Mouse (Mus musculus) mature B cell (primary cell): Measurements from ENCODE around the gene Ptpn11.
"Not testable (repeated sequence)": the region's sequence is repeated elsewhere in the genome, so short reads cannot be mapped to it uniquely, and the experiment has no call there.

Experiments
- in situ Hi-C: fragments of 300-500 bp; cut with MboI; formaldehyde crosslinking; loops from 2 replicates; pipeline ENCODE4 v1.14.3; 2019

Ptpn11 gene

DNA sequence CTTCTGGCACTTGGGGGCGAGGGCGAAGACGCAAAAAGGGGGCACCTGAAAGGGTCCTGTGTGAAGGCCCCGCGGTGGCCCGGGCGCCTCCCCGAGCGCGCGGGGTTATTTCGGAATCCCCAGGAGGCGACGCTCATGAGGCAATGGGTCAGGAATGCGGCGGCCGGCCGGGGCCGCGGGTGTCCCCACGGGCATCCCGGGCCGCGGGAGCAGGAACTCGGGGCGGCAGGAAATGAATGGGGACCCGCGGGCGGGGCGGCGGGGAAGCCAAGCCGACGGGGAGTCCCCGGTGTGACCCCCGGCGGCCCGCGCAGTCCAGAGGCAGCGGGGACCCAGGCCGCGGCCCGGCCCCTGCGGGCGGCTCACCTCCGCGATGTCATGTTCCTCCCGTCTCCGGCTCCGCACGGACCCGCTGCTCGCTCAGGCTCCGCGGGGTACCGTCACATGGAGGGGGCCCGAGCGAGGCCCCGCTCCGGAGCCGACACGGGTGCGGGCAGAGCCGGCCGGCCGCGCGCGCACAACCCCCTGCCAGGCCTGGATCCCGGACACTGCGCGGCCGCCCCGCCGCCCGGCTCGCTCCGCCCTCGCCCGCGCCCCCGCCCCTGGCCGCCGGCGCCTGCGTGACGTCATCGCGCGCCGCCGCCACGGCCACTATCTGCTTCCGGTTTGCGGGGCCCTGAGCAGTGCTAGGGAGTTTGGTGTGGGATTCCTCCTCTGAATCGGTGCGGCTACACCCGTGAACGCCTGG lies at the start of gene Ptpn11:
Gene Ptpn11 (minus strand): TSS at position 562 of the 748 bp plus-strand sequence.
- in situ Hi-C loops: no loop called here

DNA sequence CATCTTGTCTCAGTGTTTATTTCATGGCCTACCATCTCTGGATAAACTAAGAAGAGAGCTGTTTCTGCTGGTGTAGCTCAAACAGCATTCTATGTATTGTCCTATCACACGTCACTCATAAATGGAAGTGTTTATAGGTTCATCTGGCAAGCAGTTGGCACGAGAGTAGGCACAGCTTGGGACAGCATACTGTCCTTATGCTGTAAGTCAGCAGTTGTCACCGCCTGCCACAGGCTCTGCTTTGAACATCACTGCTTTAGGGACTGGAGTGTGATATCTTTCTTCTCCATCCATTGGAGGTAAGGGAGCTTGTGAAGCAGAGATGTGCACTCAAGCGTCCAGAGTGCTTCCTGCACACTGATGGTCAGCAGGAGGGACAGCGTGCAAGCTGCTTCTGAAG lies 48.6 kb upstream of the Ptpn11 start:
- in situ Hi-C loops: no loop called here

DNA sequence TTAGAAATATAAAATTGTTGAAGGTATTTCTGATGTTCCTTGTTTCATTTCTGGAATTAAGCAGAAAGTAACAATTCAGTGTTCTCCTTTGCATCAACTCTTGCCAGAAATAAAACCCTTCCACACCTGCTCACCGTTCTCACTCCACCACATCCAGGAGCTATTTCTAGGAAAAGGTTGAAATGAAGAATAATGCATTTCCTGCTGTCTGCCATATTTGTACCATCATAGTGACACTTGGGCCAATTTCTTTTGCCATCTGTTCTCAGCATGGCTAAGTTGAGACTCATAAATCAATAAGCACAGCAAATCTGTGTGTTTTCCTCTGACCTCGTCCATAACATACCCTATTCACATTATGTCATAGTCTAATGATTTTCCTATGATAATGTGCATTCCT lies 47.0 kb upstream of the Ptpn11 start:
- in situ Hi-C loops: no loop called here

DNA sequence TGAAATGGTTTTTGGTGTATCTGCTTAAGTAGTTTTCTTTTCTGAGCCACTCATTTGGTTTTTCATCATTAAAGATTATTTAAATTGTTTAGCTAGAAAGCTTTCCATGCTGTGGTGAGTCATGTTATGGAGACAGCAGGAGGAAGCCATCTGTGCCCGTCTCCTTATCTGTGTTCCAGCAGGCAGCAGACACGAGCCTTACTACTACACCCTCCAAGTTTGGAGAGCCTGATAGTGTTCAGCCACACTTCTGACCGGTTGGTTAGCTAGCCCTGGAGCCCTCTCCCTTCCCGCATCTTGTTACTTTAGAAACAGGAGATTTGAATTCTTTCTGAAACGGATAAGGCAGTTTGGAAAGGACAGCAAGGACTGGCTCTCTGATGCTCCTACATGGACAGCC lies 45.0 kb upstream of the Ptpn11 start:
- in situ Hi-C loops: no loop called here

DNA sequence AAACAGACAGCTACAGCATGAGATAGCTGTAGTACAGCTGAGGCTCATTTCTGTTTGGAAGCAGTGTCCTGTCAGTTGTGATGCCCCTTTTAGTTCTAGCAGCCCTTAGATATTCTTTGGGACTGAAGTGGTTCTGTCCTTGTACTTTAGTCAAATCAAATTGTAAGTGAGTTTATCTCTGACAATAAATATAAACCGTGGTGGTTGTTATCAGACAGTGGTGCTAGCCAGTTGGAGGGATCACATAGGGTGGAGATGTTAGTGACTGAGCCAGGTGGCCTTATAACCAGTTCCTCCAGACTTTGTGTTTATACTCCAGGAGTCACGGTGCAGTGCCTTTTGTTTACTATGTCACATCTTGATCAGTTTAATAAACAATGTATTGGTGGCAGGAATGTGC lies 42.5 kb upstream of the Ptpn11 start:
- in situ Hi-C loops: no loop called here

GRCm38 (mm10) chr5:121232789-121233188 lies 41.6 kb upstream of the Ptpn11 start:
- in situ Hi-C loops: no loop called here

DNA sequence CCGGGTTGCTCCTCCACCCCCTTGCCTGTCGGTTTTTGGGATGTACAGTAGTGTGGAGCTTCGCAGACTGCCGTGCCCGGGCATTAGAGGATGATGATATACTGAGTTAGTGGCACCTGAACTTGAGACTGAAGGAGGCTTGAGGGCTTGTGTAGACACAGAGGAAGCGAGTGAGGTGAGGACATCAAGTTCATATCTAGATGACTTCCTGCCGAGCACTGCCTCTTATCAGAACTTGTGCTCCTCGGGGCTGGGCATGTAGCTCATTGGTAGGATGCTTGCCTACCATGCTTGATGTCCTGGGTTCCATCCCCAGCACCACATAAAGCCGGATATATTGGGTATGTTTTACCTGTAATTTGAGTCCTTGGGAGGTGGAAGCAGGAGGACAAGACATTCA lies 39.6 kb upstream of the Ptpn11 start:
- in situ Hi-C loops: no loop called here

- in situ Hi-C loops: no loop called here
Observed at GRCm38 (mm10) chr5:121229182-121229581, 38.0 kb upstream of the Ptpn11 start.

DNA sequence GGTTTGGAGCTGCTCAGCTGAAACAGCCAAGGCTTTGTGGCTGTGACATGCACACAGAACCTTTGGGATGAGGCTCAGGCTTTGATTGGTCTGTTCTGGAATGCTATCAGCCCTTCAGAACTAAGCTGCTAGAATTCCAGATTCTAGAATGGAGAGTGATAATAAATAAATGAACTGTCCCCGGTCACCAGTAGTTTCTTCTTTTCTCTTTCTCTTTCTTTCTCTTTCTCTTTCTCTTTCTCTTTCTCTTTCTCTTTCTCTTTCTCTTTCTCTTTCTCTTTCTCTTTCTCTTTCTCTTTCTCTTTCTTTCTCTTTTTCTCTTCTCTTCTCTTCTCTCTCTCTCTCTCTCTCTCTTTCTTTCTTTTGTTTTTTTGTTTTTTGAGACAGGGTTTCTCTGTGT lies 36.1 kb upstream of the Ptpn11 start:
- in situ Hi-C loops: not testable (repeated sequence)

GRCm38 (mm10) chr5:121226845-121227244 lies 35.6 kb upstream of the Ptpn11 start:
- in situ Hi-C loops: no loop called here

DNA sequence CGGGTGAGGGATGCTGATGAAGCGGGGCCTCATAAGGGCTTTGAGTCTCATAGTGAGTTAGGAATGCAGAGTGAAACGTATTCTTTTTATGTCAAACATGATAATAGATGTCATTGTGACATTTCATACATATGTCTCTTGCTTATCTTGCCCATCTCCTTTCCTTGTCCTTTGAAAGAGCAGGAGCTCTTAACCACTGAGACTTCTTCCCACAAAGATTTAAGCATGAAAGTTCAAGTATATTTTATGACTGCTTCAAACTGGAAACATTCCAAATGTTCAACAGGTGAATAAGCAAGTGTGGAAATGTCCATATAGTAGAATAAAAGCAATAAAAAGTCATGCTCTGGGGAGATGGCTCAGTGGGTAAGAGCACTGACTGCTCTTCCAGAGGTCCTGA lies 35.2 kb upstream of the Ptpn11 start:
- in situ Hi-C loops: no loop called here

- in situ Hi-C loops: no loop called here
Observed at GRCm38 (mm10) chr5:121225854-121226253, 34.7 kb upstream of the Ptpn11 start.

GRCm38 (mm10) chr5:121224856-121225255 lies 33.7 kb upstream of the Ptpn11 start:
- in situ Hi-C loops: no loop called here

- in situ Hi-C loops: not testable (repeated sequence)
Observed at GRCm38 (mm10) chr5:121224020-121224419, 32.8 kb upstream of the Ptpn11 start.

GRCm38 (mm10) chr5:121221328-121221850 lies 30.2 kb upstream of the Ptpn11 start:
- in situ Hi-C loops: no loop called here

DNA sequence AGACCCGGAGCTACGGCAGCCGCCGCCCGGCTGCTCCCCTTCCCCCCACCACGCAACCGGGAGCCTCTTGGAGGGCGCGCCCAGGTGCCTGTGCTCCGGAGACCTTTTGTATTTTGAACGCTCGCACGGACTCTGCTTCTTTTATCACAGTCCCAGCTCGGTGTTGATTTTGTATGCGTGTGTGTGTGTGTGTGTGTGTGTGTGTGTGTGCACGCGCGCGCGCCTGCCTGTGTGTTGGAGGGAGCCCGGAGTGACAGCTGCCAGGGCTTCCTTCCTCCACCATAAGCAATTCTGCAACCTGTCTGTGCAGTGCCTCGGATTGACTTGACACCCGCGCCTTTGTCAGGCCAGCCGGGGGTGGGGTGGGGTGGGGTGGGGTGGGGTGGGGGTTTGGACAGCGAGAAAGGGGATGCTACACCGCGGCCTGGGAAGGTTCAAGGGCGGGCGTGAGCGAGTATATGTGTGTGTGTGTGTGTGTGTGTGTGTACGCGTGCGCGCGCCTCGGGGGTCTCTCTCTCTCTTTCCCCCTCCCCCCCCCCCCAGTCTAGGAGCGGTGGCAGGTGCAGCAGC lies 29.6 kb upstream of the Ptpn11 start:
- in situ Hi-C loops: no loop called here

GRCm38 (mm10) chr5:121219980-121220731 lies 29.0 kb upstream of the Ptpn11 start, which contains the start of gene Hectd4:
Hectd4 (plus strand) TSS chr5:121220219.
- in situ Hi-C loops: no loop called here

GRCm38 (mm10) chr5:121219190-121219589 lies 28.0 kb upstream of the Ptpn11 start:
- in situ Hi-C loops: no loop called here

DNA sequence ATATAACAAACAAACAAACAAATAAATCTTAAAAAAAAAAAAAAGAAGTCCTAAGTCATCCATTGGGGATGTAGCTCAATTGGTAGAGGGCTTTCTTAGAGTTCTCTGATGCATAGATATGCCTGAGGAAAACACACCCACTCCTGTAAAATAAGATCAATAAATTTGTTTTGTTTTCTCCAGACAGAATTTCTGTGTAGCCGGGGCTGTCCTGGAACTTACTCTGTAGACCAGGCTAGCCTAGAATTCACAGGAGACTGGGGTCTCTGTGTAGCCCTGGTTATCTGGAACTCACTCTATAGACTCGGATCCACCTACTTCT lies 26.1 kb upstream of the Ptpn11 start:
- in situ Hi-C loops: no loop called here

DNA sequence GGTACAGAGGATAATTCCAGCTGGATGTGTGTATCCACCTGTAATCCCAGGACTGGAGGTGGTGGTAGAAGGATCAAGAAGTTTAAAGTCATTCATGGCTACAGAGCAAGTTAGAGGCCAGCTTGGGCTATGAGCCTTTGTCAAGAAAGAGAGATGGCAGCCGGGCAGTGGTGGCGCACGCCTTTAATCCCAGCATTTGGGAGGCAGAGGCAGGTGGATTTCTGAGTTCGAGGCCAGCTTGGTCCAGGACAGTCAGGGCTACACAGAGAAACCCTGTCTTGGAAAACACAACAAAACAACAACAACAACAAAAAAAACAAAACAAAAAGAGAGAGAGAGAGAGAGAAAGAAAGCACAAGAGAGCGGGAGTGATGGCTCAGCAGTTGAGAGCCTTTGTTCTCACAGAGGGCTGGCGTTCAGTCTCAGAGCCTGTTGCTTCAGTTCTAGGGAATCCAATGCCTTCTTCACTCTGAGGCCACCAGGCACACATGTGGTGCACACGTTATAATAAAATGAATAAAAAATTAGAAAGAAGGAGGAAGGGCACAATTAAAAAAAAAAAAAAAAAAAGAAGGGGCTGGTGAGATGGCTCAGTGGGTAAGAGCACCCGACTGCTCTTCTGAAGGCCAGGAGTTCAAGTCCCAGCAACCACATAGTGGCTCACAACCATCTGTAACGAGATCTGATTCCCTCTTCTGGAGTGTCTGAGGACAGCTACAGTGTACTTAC lies 25.6 kb upstream of the Ptpn11 start:
- in situ Hi-C loops: not testable (repeated sequence)

GRCm38 (mm10) chr5:121216126-121216446 lies 24.9 kb upstream of the Ptpn11 start:
- in situ Hi-C loops: no loop called here

DNA sequence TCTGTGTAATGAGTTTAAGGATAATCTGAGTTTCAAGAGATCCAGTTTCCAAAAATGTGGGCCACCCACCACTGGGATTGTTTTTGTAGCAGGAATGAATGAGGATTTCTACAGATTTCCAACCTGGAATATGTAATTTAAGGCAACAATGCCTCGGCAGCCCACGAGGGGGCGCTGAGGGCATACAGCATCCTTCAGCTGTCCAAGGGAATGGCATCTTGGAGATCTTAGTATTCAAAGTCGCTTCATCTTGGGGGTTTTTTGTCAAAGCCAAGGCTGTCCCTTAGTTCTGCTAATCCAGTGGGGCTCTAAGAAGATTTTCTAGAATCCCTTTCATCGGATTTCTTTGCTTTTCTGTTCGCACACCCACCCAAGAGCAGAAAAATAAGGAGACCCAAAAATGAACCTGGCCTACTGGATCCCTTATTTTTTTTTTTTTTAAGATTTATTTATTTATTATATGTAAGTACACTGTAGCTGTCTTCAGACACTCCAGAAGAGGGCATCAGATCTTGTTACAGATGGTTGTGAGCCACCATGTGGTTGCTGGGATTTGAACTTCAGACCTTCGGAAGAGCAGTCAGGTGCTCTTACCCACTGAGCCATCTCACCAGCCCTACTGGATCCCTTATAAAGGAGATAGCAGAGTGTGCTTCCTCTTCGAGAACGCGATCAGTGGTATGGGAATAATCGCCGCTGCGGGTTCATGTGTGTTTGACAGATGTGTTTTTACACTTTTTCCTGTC lies 24.4 kb upstream of the Ptpn11 start:
- in situ Hi-C loops: no loop called here
